Mouse (Mus musculus) neutrophil, adult 5-6 weeks (primary cell): ENCODE data around the gene Pknox2. TPM values are rescaled to one million over a fixed set of nuclear protein-coding genes. Genes with fewer than 3 reads are reported as not detected.

Experiments
- ATAC-seq: fragments of 151-379, 151-347 bp; 2 replicates; pipeline ENCODE4 v1.8.0; 2017; ENCODE audit warnings: mild to moderate bottlenecking, moderate TSS enrichment; ENCODE audit not compliant: insufficient number of reproducible peaks, poor library complexity, low FRiP score, severe bottlenecking; ENCODE audit errors: extremely low read depth
- total RNA-seq: library from RNA; stranded (forward); fragments of 200-1000 nt; gene quantifications from 2 replicates; pipeline ENCODE4 v1.2.3, GENCODE M21; 2017

Gene Pknox2
- not detected in 2 replicates for total RNA-seq

DNA sequence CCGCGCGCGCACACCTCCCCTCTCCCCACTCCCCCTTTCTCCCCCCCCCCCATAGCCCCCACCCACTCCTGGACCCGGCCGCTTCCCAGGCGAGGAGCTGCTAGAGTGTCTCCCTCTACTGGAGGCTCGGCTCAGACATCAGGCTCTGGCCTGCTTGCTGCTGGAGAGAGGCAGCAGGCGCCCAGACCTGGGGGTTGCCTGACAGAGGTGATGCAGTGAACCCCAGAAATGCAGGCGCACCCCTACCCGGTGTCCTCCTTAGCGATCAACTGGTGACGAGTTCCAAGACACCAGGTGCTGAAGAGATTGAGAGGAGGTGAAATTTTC lies at the start of gene Pknox2:
TSS of gene Pknox2 (minus strand) at position 49 of the 327 bp plus-strand sequence.
- ATAC-seq = peak; percentile 53

DNA sequence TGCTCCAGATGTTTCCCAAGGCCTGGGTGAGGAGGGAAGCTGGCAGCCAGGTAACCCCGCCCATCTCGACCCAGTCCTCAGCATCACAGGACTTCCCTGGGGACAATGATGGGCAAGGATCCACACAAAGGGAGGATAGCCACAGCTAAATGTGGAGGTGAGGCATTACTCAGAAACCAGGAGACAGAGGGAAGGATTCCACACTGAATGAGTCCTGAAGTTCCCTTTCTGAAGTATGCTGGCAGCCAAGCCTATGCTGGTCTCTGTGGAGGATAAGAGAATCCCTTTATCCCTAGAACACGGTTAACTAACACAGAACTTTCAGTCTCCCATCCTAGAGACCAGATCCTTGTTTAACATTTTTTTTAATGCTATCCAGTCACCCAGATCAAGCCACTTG lies 40.8 kb upstream of the Pknox2 start:
- ATAC-seq = no peak

DNA sequence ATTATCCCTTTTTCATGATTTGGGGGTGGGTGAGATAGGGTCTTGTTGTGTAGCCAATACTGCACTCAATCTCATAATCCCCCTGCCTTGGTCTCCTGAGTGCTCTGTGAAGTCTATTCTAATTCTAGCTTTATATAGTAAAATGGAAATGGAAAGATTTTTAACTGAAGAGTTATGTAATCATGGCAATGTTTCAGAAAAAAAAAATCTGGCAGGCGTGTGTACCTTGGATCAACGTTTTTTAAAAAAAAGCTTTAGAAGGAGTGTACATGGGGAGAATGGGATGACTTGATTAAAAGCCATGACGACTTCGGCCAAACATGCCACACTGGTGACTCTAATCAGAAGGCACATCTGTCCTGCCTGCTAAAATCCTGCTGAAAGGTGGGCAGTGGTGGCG lies 40.2 kb upstream of the Pknox2 start:
- ATAC-seq = no peak

DNA sequence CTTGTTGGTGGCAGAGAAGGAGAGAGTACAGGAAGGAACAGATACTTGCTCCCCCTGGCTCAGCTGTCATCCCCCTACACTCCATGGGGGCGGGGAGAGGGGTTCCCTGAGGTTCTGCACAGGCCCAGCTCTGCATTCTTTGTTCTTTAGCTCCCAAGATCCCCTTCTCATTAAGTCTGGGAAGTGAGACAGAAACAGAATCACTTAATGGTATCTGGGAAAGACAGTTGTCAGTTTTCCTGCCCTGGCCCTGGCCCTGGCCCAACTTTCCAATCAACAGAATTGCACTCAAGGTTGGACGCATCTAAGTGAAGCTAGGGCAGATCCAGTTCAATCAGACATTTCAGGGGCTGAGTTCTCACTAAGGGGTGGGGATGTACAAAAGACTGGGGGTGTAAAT lies 36.0 kb upstream of the Pknox2 start:
- no peak for ATAC-seq

DNA sequence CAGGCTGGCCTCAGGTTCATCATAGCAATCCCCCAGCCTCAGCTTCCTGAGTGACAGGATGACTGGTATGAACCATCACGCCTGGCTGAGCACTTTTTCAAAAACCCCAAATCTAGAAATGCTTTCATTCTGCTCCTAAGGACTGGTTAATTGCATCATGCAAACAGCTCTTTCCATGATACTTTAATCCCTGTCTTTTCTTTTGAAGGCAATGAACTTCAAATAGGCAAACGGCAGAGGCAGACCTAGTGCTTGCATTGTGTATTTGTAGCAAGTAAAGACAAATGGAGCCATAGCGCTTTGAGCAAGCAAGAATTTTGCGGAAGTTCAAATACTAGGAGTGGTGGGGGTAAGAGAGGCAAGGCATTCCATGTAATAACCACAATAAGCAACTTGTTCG lies 34.4 kb upstream of the Pknox2 start:
- ATAC-seq = no peak

DNA sequence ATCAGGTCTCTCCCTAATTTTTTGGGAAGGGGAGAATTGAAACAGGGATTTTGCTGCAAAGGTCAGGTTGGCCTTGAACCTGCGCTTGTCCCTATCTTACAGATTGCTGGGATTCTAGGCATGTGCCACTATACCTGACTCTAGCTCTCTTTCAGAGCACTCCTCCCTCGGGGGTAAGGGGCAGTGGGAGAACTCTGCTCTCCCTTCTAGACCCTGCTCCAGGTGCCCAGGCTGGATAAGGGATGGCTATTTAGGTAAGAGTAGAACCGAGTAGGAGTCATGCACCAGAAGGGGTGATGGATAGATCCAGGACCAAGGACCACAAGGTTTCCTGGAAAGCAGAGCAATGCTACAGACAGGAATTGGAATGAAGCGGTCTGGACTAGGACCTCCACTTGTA lies 32.4 kb upstream of the Pknox2 start:
- no peak for ATAC-seq

DNA sequence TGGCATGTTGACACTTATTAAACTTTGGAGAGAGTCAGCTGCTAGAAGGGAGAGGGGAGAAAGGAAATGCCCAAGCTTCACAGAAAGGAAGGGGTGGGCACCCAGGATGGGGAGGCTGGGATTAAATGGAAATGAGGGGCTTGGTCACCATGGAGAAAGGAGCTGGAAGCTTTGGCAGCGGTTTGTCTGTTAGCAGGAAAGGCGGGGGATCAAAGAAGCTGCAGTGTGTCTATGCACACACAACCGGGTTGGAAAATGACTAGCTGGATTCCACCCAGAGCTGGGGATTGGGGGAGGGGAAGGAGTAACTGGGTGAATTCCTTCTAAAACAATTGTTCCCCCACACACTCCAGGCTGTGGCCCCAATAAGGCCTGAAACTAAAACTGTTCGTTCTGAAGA lies 31.7 kb upstream of the Pknox2 start:
- no peak for ATAC-seq

DNA sequence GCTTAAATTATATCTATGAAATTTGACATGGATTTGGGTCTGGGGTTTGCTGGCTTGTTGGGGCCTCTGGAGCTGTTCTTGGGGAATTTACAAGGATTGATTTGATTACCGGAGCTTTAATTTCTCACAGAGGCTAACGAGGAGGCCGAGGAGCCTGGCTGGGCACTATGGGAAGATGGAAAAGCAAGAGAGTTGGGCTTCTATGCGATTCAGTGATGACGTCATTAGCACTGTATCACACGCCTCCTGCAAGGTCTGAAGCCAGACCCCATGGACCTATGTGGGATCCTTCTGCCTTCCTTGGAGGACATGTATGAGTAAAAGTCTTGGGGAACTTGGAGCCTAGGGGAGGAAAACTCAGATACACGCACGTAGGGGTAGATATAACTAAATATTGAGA lies 30.3 kb upstream of the Pknox2 start:
- no peak for ATAC-seq

DNA sequence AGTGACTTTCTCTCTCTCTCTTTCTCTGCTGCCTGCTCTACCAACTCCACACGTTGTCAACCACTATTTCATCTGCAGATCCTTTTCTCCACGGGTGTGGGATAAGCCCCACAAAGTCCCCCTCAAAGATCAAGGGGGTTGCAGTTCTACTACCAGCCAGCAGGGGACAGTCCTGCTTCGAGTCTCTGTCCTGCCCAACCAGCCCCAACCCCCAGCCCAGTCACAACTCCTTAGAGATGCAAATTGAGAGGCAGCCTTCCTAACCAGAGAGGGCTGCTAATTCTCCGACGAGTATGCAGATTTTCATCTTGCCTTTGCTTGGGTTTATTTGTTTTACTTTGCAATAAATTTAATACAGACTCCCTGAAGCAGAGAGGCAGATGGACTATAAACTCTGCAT lies 29.9 kb upstream of the Pknox2 start:
- ATAC-seq = peak; percentile 73

DNA sequence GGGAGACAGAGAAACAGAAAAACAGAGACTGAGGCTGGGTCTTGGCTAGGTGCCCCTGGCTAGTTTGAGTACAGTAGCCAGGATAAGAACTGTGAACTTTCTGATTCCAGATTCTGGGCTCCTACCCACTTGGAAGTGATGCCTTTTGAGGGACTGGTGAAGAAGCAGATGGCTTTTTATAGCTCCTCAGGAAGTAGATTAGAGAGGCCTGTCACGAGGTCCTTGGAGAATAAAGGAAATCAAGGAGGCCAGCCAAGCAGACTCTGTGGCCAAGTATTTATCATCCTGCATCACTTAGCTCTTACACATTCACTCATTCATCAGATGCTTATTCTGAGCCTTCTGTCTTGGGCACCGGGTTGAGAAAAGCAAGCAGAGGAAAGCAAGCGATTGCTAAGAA lies 28.8 kb upstream of the Pknox2 start:
- no peak for ATAC-seq

DNA sequence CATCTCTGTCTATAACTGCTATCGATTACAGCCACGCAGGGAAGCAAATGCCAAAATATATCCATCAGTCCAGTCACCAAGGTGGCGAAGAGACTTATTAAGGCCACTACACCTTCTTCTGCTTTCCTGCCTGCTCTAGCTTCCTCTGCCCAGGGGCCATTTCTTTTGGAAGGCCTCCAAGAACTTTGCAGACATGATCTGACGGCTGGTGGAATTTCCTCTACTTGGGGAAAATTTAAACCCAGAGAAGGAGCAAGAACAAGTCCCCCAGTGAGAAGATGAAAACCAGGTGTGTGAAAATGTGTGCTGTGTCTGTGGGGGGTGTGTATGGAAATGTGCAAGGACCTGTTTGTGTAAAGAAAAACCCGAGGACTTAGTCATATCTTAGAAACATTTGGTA lies 26.2 kb upstream of the Pknox2 start:
- no peak for ATAC-seq

DNA sequence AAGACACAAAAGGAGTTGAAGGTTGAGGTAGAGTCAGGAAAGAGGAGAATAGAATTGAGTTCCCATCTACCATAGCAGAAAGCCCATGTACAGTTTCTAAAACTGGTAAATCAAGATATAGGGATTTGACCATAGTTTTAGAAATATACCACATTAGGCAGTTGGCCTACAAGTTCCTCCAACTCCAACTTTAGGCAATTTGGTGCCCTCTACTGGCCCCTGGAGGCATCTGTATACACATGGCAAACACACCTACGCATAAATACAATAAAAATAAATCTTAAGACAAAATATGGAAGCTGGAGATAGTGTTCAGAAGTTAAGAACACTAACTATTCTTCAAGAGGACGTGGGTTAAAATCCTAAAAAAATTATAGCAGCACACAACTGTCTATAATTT lies 19.7 kb upstream of the Pknox2 start:
- no peak for ATAC-seq

DNA sequence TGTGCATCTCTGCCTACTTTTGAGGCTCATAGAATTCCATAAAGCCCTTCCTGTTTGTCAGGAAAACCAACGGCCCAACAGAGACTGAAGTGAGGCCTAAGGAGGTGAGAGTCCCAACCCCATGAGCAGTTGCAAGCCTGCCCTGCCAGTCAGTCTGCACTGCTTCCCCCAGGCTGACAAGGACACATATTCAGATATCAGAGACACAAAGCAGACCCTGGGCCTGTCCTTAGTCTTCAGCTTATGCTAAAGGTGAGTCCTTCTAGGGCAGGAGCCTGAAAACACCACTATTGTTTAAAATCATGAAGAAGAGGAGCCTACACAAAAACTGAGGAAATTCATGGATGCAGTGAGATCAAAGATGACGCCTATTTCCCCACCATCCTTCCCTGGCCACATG lies 13.5 kb upstream of the Pknox2 start:
- ATAC-seq = no peak

DNA sequence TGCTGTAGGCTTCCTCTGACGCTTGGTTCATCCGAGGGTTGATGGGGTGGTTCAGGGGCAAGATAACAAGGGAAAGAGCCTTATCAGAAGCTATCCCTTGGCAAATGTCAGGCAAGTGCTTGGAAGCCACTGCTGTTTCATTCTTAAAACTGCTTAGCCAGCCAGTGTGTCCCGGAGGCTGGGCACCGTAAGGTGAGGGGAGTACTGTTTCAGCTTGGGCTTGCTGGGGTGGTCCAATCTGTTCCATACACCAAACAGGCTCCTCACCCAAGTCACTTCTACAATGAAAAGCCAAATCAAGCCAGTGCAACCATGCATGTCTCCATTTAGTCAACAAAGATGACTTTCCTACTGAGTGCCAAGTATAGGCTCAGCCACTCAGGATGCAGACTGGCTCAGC lies 679 bp upstream of the Pknox2 start:
- ATAC-seq = no peak

DNA sequence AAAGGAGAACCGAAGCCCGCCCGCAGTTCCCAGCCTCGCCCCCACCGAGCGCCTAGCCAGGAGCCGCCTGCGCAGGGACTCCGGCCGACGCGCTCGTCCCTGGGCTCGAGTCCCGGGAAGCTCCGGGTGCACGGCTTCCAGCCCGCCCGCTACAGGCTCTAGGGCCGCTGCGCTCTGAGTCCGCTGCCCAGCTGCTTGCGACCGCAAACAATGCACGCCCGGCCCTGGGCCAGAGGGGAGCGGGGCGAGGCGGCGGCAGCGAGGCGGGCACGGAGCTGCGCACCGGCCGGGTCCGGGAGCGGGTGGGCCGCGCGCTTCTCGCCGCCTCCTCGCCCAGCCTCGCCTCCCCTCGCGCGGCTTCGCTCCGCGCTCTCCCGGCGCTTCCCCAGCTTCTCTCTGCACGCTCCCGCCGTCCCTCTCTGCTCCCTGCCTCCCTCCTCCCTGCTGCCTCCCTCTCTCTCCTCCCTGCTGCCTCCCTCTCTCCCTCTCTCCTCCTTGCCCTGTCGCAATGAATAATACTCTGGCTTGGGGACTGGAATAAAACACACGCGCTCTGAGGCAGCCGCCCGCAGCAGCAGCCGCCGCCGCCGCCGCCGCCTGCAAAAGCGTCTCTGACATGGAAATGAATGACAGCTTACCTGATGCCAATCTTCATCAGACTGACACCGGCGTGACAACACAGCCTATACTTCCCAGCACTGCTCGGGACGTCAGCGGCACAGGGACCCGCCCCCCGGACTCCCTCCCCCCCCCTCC lies 426 bp downstream of the Pknox2 start:
- peak; percentile 53 for ATAC-seq

DNA sequence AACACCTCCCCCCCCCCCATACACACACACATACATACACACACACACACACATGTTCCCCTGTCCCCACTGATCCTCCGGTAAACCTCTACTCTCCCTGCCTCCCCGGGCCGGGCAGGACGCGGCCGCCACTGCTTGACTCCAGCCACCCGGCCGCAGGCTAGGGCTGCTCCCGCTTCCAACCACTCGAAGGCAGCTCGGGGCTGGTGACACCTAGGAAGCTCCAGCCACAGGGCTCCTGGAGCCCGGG lies 929 bp downstream of the Pknox2 start:
- no peak for ATAC-seq

DNA sequence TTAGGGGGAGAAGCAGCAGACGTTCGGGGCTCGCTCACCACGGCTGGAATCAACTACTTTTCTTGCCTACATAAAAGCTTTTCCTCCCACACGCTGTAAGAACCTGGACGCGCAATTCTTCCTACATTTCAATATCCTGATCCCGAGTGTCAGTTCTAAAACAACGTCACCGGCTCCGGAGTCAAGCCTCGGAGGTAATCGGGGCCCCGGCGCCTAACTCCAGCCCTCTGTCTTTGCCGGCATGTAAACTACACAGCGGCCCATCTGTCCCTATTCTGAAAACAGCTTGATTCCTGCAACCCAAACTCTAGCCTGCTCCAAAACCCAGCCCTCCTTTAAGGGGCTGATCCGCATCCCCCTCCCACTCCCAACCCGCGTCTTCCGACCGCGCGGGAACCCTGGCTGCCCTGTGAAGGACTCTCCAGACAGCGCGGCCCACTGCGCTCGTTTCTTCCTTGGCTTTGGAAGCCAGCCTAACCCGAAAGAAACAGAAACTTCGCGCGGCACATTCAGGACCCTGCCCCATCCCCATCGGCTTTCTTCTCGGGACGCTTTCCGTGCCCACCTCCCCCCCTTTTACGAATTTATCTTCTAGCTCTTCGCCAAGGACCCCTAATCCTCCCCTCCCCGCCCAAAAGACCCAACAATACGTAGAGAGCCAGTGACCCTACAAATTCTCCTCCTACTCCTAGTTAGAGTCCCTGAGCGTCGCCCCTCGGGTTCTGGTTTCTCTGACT lies 1.4 kb downstream of the Pknox2 start:
- no peak for ATAC-seq

DNA sequence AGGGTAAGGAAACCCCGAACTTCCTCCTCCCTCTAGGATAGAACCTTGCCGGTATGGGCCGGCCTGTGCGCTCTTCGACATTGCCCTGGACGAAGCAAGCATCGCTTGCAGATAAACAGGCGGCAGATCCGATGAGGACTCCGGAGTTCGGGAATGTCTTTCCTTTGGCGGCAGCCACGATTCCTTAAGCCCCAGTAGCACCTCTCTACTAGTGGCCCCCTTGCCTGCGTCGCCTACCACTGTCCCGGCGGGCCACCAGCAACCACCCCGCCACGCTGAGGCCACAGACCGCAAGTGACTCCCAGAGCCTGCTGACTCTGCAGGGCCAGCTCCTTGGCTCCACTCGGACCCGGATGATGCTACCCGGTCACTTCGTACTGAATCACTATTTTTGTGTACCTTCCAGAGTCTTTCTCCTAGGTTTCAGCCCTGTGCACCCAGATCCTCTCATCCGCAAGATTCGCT lies 2.0 kb downstream of the Pknox2 start:
- ATAC-seq = no peak

DNA sequence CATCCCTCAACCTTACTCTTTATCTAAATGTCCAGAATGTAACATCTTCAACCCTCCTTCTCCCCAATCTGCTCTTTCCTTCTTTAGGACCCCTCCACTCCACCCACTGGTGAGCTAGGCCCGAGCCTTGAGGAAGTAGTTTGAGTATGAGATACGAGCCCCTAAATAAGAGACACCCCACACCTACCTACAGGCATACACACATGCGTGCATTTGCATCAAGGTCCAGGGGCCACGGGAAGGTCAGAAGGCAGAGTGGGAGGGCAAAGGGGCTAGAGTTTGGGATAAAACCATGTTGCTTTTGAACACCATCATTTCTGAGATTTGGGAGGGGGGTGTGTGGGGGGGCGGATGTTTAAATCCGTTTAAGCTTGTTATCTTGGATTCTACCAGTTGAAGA lies 2.5 kb downstream of the Pknox2 start:
- no peak for ATAC-seq

DNA sequence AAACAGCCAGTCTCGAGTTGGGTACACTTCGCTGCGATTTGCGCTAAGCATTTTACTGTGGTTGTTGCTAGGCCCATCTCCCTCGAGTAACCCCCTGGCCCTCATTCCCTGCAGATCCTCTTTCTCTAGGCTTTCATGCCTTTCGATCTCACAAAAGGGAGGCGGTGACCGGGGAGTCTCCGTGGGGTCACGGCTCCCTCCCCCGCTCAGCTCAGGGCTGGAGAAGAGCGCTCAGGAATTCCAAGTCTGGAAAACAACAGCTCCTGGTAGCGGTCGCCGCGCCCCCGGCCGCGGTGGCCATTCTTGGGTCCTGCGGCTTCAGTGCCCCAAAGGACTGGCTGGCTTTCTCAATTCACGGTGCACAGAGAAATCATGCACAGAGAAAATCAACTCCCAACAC lies 3.0 kb downstream of the Pknox2 start:
- ATAC-seq = no peak
